Mouse (Mus musculus) MEL (cell line): ENCODE results near the gene Nup210l.

Experiments
- CTCF ChIP-seq, 3 experiments: IDR thresholded peaks in 2 of 3; conservative IDR thresholded peaks in 1 of 3; 2 replicates each; pipeline ENCODE4 v1.5.1; 2011 to 2012; ENCODE audit warnings: low read length in 3 of 3, low read depth in 2 of 3, mild to moderate bottlenecking in 2 of 3, improper control_type of control experiment in 1 of 3, inconsistent platforms in 1 of 3, mixed read lengths in 1 of 3, moderate library complexity in 1 of 3; ENCODE audit not compliant: control insufficient read depth in 1 of 3, insufficient read depth in 1 of 3, poor library complexity in 1 of 3, severe bottlenecking in 1 of 3
- EP300 ChIP-seq, 2 experiments: IDR thresholded peaks; 2 replicates each; pipeline ENCODE4 v1.6.1; 2011; ENCODE audit warnings: improper control_type of control experiment in 2 of 2, low read length in 2 of 2, low read depth in 1 of 2, mild to moderate bottlenecking in 1 of 2
- JUND ChIP-seq: IDR thresholded peaks from 2 replicates; pipeline ENCODE4 v1.6.1; 2011; ENCODE audit warnings: low read depth, mild to moderate bottlenecking, improper control_type of control experiment, low read length
- MEF2A ChIP-seq: IDR thresholded peaks from 2 replicates; pipeline ENCODE4 v1.6.1; 2014; ENCODE audit warnings: low read depth, mild to moderate bottlenecking, inconsistent platforms, low read length, improper control_type of control experiment; ENCODE audit not compliant: poor library complexity, insufficient replicate concordance, severe bottlenecking; ENCODE audit errors: extremely low read depth
- POLR2A ChIP-seq, 2 experiments: IDR thresholded peaks; 2 replicates each; pipeline ENCODE4 v1.6.1; 2011 to 2012; ENCODE audit warnings: low read length in 2 of 2, mild to moderate bottlenecking in 2 of 2, control low read depth in 1 of 2, improper control_type of control experiment in 1 of 2, low read depth in 1 of 2, moderate library complexity in 1 of 2; ENCODE audit not compliant: control insufficient read depth in 1 of 2, insufficient read depth in 1 of 2, poor library complexity in 1 of 2
- RCOR1 ChIP-seq: IDR thresholded peaks from 2 replicates; pipeline ENCODE4 v1.6.1; 2012; ENCODE audit warnings: low read depth, mild to moderate bottlenecking, inconsistent platforms, low read length, improper control_type of control experiment
- TAL1 ChIP-seq: IDR thresholded peaks from 2 replicates; pipeline ENCODE4 v1.6.1; 2012; ENCODE audit warnings: mild to moderate bottlenecking, inconsistent platforms, low read length, moderate library complexity, mixed read lengths
- TCF12 ChIP-seq: IDR thresholded peaks from 2 replicates; pipeline ENCODE4 v1.6.1; 2014; ENCODE audit warnings: low read depth, mild to moderate bottlenecking, inconsistent platforms, low read length, improper control_type of control experiment, moderate library complexity

- TF ChIP-seq CTCF (IDR thresholded peaks at IDR 0.05 in 2 of 3, conservative IDR thresholded peaks at IDR 0.05 in 1 of 3; ENCODE audit: control insufficient read depth in 1 of 3, insufficient read depth in 1 of 3, low read depth in 2 of 3, low read length in 3 of 3, poor library complexity in 1 of 3, severe bottlenecking in 1 of 3) (no peak), EP300 (IDR thresholded peaks at IDR 0.05; ENCODE audit: low read depth in 1 of 2, low read length in 2 of 2) (no peak; a peak in 1 of 4 replicates), POLR2A (IDR thresholded peaks at IDR 0.05; ENCODE audit: control insufficient read depth in 1 of 2, insufficient read depth in 1 of 2, low read depth in 1 of 2, low read length in 2 of 2, poor library complexity in 1 of 2) (peak; percentile 30 to 67; a peak in 2 of 4 replicates), MEF2A (no peak), RCOR1 (no peak), TAL1 (no peak), JUND (no peak), TCF12 (no peak)
Measured at GRCm38 (mm10) chr3:90211475-90212398, 107.8 kb downstream of the Nup210l start.
